In the genomic region with DNA sequence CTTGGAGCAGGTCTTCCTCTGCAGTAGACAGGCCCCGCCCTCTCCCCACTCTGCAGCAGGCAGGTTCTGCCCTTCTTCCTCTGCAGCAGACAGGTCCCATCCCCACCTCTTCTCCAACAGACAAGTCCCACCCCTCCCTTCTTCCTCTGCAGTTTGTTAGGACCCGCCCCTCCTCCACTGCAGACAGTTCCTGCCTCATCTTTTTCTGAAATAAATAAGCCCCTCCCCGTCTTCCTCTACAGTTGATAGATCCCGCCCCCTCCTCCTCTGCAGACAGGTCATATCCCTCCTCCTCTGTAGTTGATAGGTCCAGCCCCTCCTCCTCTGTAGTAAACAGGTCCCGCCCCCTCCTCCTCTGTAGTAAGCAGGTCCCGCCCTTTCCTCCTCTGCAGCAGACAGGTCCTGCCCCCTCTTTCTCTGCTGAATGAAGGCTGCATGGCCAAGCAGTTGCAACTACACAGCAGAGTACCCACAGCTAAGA, we compare ENCODE assay signal across 8 mouse cellular contexts.
DNase-seq lines count a peak whose midpoint lies in the region; ATAC-seq lines count a peak whose summit lies in the region.

No protein-coding gene starts in this region.

- no peaks in the 10 kb centered on the region for H3K9me3 ChIP-seq in kidney, embryonic 16.5 days (ENCODE audit: low read length)
- no peaks in the 10 kb centered on the region for H3K9me3 ChIP-seq in embryonic facial prominence, embryonic 11.5 days (replicated peaks; ENCODE audit: control insufficient read depth, low read length)
- H3K9me3 ChIP-seq in limb, embryonic 10.5 days (replicated peaks), result no peaks in the 10 kb centered on the region

- no peak for DNase-seq in kidney, adult 9 months
- DNase-seq in embryonic facial prominence, embryonic 11.5 days (ENCODE audit: low spot score), result peak; percentile 68
- DNase-seq in limb, embryonic 10.5 days (ENCODE audit: low spot score), result no peak
- no peak for DNase-seq in frontal cortex, postnatal 36 days (ENCODE audit: low spot score in 2 of 2)
- DNase-seq in gastrocnemius, postnatal 4 days (ENCODE audit: low spot score in 2 of 2), result no peak
- no peak for DNase-seq in left cerebral cortex, postnatal 10 days (ENCODE audit: extremely low spot score in 1 of 2, low spot score in 2 of 2)

- no peak overlapping the region for H3K4me3 ChIP-seq in kidney, embryonic 16.5 days (ENCODE audit: low read length)
- no peak overlapping the region for H3K4me3 ChIP-seq in embryonic facial prominence, embryonic 11.5 days (ENCODE audit: low read depth, low read length)
- H3K4me3 ChIP-seq in limb, embryonic 10.5 days, result 0 out of 2 replicates have a peak overlapping the region, but pooled peaks have one; percentile 10

- intact Hi-C loops in left cerebral cortex, postnatal 10 days (cut with DNase I), result loop anchor here (10.0 kb wide), 1 partner anchor 117 kb away; no protein-coding TSS in a partner anchor

- WGBS in kidney, embryonic 16.5 days, result 52% methylated on average over 5 of the region's 6 CpGs
- 29% methylated on average over 5 of the region's 6 CpGs for WGBS in embryonic facial prominence, embryonic 11.5 days
- 23% methylated on average over 6 of the region's 6 CpGs for WGBS in limb, embryonic 10.5 days

- H3K27me3 ChIP-seq in kidney, embryonic 16.5 days (ENCODE audit: insufficient read depth, low read length), result no peaks in the 10 kb centered on the region
- H3K27me3 ChIP-seq in embryonic facial prominence, embryonic 11.5 days (ENCODE audit: control insufficient read depth, insufficient read depth, low read length), result no peaks in the 10 kb centered on the region
- H3K27me3 ChIP-seq in limb, embryonic 10.5 days (ENCODE audit: low read depth, poor library complexity, severe bottlenecking), result no peaks in the 10 kb centered on the region

- H3K27ac ChIP-seq in kidney, embryonic 16.5 days (ENCODE audit: low read length), result no peak overlapping the region
- no peak overlapping the region for H3K27ac ChIP-seq in embryonic facial prominence, embryonic 11.5 days (replicated peaks; ENCODE audit: low read depth, low read length)
- H3K27ac ChIP-seq in limb, embryonic 10.5 days, result 0 out of 2 replicates have a peak overlapping the region, but pooled peaks have one; percentile 33

- H3K4me2 ChIP-seq in kidney, embryonic 16.5 days (replicated peaks; ENCODE audit: low read depth, low read length), result 0 out of 2 replicates have a peak overlapping the region, but pooled peaks have one; percentile 3
- H3K4me2 ChIP-seq in embryonic facial prominence, embryonic 11.5 days (ENCODE audit: low read depth, low read length), result no peak overlapping the region

- peak; percentile 77 for ATAC-seq in kidney, embryonic 16.5 days (ENCODE audit: low FRiP score, low TSS enrichment)
- ATAC-seq in embryonic facial prominence, embryonic 11.5 days (replicated peaks; ENCODE audit: insufficient number of reproducible peaks, low FRiP score, low TSS enrichment, low read depth), result peak; percentile 79
- peak; percentile 72 for ATAC-seq in monocyte, adult 5-6 weeks (replicated peaks; ENCODE audit: insufficient number of reproducible peaks, low FRiP score, low TSS enrichment, poor library complexity, severe bottlenecking)

- H3K4me1 ChIP-seq in kidney, embryonic 16.5 days (ENCODE audit: insufficient read depth, low read length), result peaks cover 14% of the 10 kb centered on the region
- no peaks in the 10 kb centered on the region for H3K4me1 ChIP-seq in embryonic facial prominence, embryonic 11.5 days (ENCODE audit: control insufficient read depth, insufficient read depth, low read length)
- peaks cover 15% of the 10 kb centered on the region for H3K4me1 ChIP-seq in limb, embryonic 10.5 days

- H3K36me3 ChIP-seq in kidney, embryonic 16.5 days (ENCODE audit: insufficient read depth, low read length), result no peaks in the 10 kb centered on the region
- H3K36me3 ChIP-seq in embryonic facial prominence, embryonic 11.5 days (replicated peaks; ENCODE audit: control insufficient read depth, insufficient read depth, low read depth, low read length), result no peaks in the 10 kb centered on the region
- H3K36me3 ChIP-seq in limb, embryonic 10.5 days, result no peaks in the 10 kb centered on the region

- no peak overlapping the region for H3K9ac ChIP-seq in kidney, embryonic 16.5 days (replicated peaks; ENCODE audit: low read length)
- no peak overlapping the region for H3K9ac ChIP-seq in embryonic facial prominence, embryonic 11.5 days (replicated peaks; ENCODE audit: low read length)
